Mouse (Mus musculus): ENCODE data around the gene Mfn2.

GRCm38 (mm10) chr4:147940576-147941044, 36.1 kb upstream of the Mfn2 start, which contains the start of gene 2510039O18Rik:
- TF ChIP-seq CTCF (IDR thresholded peaks at IDR 0.05; ENCODE audit: low read depth), result no peak
- TF ChIP-seq EP300 (IDR thresholded peaks at IDR 0.05; ENCODE audit: low read depth), result no peak

Measured in liver, postnatal 0 days (tissue).